Mouse (Mus musculus) lung, embryonic 14.5 days (tissue): ENCODE results near the gene Prrg1. TPM values are rescaled to one million over a fixed set of nuclear protein-coding genes. Genes with fewer than 3 reads are reported as not detected.

ENCODE experiments used
- ATAC-seq: fragments of 200-750 bp; cut with Nextera tagmentation; 2 replicates; pipeline ENCODE4 v1.8.0; 2017; ENCODE audit warnings: mild to moderate bottlenecking, moderate TSS enrichment, moderate library complexity; ENCODE audit not compliant: insufficient read depth
- DNase-seq: peaks from one replicate; pipeline ENCODE4 v3.0.0-alpha.2; 2015
- H3K27ac ChIP-seq: fragments of 300-500 bp; sonication (generic); 2 replicates; pipeline ENCODE4 v1.5.1; 2014; ENCODE audit warnings: low read depth, mild to moderate bottlenecking, moderate library complexity
- H3K27me3 ChIP-seq: fragments of 300-500 bp; sonication (generic); 2 replicates; pipeline ENCODE4 v1.6.1; 2014; ENCODE audit warnings: low read length, control low read depth; ENCODE audit not compliant: insufficient read depth
- H3K36me3 ChIP-seq: fragments of 300-500 bp; sonication (generic); 2 replicates; pipeline ENCODE4 v1.6.1; 2014; ENCODE audit warnings: control low read depth; ENCODE audit not compliant: insufficient read depth
- H3K4me1 ChIP-seq: fragments of 300-500 bp; sonication (generic); 2 replicates; pipeline ENCODE4 v1.6.1; 2014; ENCODE audit warnings: antibody characterized with exemption, control low read depth; ENCODE audit not compliant: insufficient read depth
- H3K4me2 ChIP-seq: fragments of 300-500 bp; sonication (generic); 2 replicates; pipeline ENCODE4 v1.6.1; 2014; ENCODE audit warnings: mild to moderate bottlenecking
- H3K4me3 ChIP-seq: fragments of 300-500 bp; sonication (generic); 2 replicates; pipeline ENCODE4 v1.5.1; 2014; ENCODE audit warnings: low read depth, low read length
- H3K9ac ChIP-seq: fragments of 300-500 bp; sonication (generic); 2 replicates; pipeline ENCODE4 v1.6.1; 2014
- H3K9me3 ChIP-seq: fragments of 300-500 bp; sonication (generic); 2 replicates; pipeline ENCODE4 v1.6.1; 2016; ENCODE audit warnings: low read depth, low read length, control low read depth
- CTCF ChIP-seq: IDR thresholded peaks from 2 replicates; pipeline ENCODE4 v1.5.1; 2016; ENCODE audit warnings: antibody characterized with exemption, low read depth
- WGBS: fragments of 180-500 bp; shearing (Covaris S2); extraction: QIAGEN DNeasy Blood & Tissue Kit; methylation state at CpG from one replicate; pipeline ENCODE4 v1.1.7; 2014; 5-methylcytosine and 5-hydroxymethylcytosine counted together
- polyA plus RNA-seq: library from polyadenylated mRNA; unstranded; fragments of >200 nt; fragmentation: Nextera tagmentation; extraction: Ambion mirVana; gene quantifications from 2 replicates; pipeline ENCODE4 v1.2.1, GENCODE M21; 2014

Prrg1 gene
- 14.7 and 15.7 TPM in 2 replicates for polyA plus RNA-seq

DNA sequence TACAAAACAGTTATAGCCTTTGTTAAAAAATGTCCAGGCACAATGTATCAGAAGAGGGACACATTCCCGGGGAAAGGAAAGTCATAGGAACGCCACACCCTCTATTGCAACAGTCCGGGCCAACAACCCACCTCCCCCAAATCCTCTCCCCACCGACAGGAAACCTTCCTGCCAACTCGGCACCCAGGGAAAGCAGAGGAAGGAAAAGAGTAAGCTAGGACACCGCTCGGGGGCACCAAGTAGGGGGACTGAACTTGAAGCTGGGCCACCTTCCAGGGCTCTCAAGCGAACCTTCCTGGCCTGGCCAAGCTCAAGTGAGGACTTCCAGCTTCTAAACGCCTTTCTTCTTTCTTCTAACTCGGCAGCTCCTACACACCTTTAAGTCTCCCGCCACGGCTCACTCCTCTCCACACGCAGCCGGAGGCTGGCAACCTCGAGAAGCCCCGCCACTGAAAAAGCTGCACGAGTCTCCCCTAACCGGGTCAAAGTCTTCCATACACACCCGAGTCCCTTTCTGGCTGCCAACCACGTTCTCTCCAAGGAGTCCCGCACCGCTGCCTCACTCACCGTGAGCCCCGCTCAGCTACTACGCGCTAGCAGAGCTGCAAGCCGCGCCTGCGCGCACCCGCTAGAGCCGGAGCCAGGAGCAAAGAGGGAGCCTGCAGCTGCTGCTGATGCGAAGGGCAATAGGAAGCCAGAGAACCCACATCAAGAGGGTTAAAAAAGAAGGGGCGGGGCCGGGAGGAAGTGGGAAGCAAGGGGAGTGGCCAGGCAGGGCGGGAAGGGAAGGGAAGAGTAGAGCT lies at the start of gene Prrg1:
TSS of gene Prrg1 (minus strand) at position 695 of the 803 bp plus-strand sequence.
- ATAC-seq (peak; percentile 98), DNase-seq (peak; percentile 82)
- Histone ChIP-seq H3K4me3 (peak within 1 kb of the TSS; percentile 50), H3K9ac (peak within 1 kb of the TSS; percentile 58), H3K9me3 (no peaks in the 10 kb centered on the region), H3K27me3 (no peaks in the 10 kb centered on the region), H3K27ac (peak within 1 kb of the TSS; percentile 91), H3K4me2 (peak within 1 kb of the TSS; percentile 50), H3K36me3 (no peaks in the 10 kb centered on the region), H3K4me1 (no peaks in the 10 kb centered on the region)
- WGBS, result 13% methylated on average over 36 of the region's 36 CpGs
- no peak for TF ChIP-seq CTCF

DNA sequence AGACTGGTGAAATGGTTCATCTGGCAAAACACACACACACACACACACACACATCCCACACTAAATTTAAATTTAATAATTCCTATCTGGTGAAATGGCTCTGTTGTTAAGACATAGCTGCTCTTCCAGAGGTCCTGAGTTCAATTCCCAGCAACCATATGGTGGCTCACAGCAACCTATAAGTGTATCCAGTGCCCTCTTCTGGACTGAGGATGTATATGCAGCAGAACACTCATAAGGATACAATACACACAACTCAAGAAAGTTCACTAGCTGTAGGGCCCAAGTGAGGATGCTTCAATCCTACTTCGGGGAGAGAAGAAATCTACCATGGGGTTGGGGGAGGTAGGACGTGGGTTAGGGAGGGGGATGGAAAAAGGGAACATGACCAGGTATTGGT lies 22.1 kb upstream of the Prrg1 start:
- Histone ChIP-seq H3K4me3 (no peak overlapping the region), H3K4me2 (no peak overlapping the region), H3K9me3 (no peaks in the 10 kb centered on the region), H3K36me3 (no peaks in the 10 kb centered on the region), H3K4me1 (no peaks in the 10 kb centered on the region), H3K9ac (no peak overlapping the region), H3K27me3 (no peaks in the 10 kb centered on the region), H3K27ac (no peak overlapping the region)
- DNase-seq (no peak), ATAC-seq (no peak)
- WGBS, result 56% methylated on average over 2 of the region's 2 CpGs
- TF ChIP-seq CTCF, result no peak

DNA sequence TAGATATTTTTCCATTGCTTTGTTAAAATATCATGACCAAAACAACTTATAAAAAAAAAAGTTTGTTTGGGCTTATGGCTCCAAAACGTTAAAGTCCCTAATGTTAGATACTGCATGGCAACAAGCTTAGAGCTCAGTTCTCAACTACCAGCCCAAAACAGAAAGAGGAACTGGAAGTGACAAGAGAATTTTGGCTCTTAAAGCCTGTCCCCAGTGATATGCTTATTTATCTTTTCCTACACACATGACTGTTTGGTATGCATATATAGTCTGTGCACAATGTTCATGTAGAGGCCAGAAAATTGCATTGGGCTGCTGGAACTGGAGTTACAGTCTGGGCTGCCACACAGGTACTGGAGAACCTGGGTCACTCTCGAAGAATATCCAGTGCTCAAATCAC lies 9.4 kb upstream of the Prrg1 start:
- Histone ChIP-seq H3K27me3 (no peaks in the 10 kb centered on the region), H3K4me1 (no peaks in the 10 kb centered on the region), H3K36me3 (no peaks in the 10 kb centered on the region), H3K27ac (no peak overlapping the region), H3K9me3 (no peaks in the 10 kb centered on the region), H3K4me2 (no peak overlapping the region), H3K9ac (no peak overlapping the region), H3K4me3 (no peak overlapping the region)
- no peak for DNase-seq
- WGBS, result 62% methylated on average over 2 of the region's 2 CpGs
- no peak for TF ChIP-seq CTCF
- ATAC-seq, result no peak

DNA sequence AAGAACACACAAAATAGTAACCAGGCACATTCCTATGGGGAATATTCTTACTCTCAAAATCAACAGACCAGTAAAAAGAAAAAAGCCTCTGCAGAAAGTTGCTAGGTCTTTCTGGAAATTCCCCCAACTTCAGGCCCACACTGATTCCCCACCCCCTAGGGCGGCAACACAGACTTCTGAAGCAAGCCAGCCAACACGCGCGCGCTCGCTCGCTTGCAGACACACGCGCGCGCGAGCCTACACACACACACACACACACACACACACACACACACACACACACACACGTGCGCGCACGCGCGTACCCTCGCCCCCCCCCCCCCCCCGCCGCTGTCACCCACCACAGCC lies 868 bp downstream of the Prrg1 start:
- ATAC-seq, result peak; percentile 66
- Histone ChIP-seq H3K27me3 (no peaks in the 10 kb centered on the region), H3K9me3 (no peaks in the 10 kb centered on the region), H3K36me3 (no peaks in the 10 kb centered on the region), H3K27ac (peak overlapping the region; percentile 91), H3K9ac (peak overlapping the region; percentile 58), H3K4me3 (peak overlapping the region; percentile 50), H3K4me2 (peak overlapping the region; percentile 50), H3K4me1 (no peaks in the 10 kb centered on the region)
- TF ChIP-seq CTCF, result no peak
- WGBS, result 21% methylated on average over 12 of the region's 21 CpGs
- DNase-seq, result peak; percentile 83

DNA sequence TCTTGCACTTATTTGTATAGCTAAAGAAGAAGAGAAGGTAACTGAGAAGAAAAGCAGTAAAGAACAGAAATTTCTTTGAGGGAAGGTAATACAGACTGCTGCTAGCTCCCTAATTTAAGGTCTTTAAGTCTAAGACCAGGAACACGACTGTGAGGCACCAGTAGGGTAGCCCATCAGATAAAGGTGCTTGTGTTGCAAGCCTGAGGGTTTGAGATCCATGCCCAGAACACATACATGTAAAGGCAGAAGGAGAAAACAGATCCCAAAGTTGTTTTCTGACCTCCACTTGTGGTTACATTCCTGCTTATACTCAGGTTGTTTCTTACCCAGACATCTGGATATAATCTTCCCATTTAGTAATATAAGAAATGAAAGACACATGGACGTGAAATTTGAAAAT lies 20.2 kb downstream of the Prrg1 start:
- no peaks in the 10 kb centered on the region for H3K36me3 ChIP-seq
- no peak overlapping the region for H3K4me3 ChIP-seq
- TF ChIP-seq CTCF, result no peak
- H3K4me1 ChIP-seq, result no peaks in the 10 kb centered on the region
- ATAC-seq, result no peak
- H3K9ac ChIP-seq, result no peak overlapping the region
- no peak overlapping the region for H3K4me2 ChIP-seq
- H3K9me3 ChIP-seq, result no peaks in the 10 kb centered on the region
- DNase-seq, result no peak
- H3K27me3 ChIP-seq, result no peaks in the 10 kb centered on the region
- no peak overlapping the region for H3K27ac ChIP-seq
- 63% methylated on average over 2 of the region's 2 CpGs for WGBS

DNA sequence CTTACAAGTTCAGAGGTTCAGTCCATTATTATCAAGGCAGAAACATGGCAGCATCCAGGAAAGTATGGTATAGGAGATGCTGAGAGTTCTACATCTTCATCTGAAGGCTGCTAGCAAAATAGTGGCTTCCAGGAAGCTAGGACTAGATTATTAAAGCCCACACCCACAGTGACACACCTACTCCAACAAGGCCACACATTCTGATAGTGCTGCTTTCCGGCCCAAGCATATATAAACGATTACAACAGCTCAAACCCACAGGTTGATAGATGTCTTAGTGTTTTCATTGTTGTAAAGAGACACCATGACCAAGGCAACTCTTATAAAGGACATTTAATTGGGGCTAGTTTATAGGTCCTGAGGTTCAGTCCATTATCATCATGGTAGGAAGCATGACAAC lies 30.3 kb downstream of the Prrg1 start:
- WGBS, result 93% methylated on average over 2 of the region's 2 CpGs
- H3K27me3 ChIP-seq, result no peaks in the 10 kb centered on the region
- no peak for DNase-seq

DNA sequence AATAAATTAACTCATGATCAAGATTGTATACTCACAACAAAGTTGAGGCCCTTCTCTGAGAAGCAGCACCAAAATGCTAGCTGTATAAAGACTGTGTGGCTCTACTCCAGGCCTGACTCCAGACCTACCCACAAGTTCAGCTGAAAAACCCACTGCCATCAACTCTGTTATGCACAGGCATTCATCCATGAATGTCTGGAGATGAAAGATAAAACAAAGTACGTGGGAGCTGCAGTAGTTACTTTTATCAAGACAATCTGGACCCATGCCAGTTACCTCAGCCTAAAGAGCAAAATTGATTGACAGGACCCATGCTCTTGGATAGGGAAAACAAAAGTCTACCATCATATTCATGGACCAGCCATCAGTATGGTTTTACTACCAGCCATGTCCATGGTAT lies 31.0 kb downstream of the Prrg1 start:
- H3K4me2 ChIP-seq, result no peak overlapping the region
- no peak overlapping the region for H3K4me3 ChIP-seq
- ATAC-seq, result no peak
- no peak for DNase-seq
- no peak overlapping the region for H3K27ac ChIP-seq
- H3K36me3 ChIP-seq, result no peaks in the 10 kb centered on the region
- no peaks in the 10 kb centered on the region for H3K4me1 ChIP-seq
- no peak overlapping the region for H3K9ac ChIP-seq
- no peaks in the 10 kb centered on the region for H3K27me3 ChIP-seq
- no peak for TF ChIP-seq CTCF
- whole genome bisulfite sequencing, result 67% methylated on average over 1 of the region's 1 CpGs
- no peaks in the 10 kb centered on the region for H3K9me3 ChIP-seq

More for the DNA sequence above, 30.3 kb downstream of the Prrg1 start:
- H3K4me1 ChIP-seq, result no peaks in the 10 kb centered on the region
- H3K9ac ChIP-seq, result no peak overlapping the region
- H3K9me3 ChIP-seq, result no peaks in the 10 kb centered on the region
- no peak overlapping the region for H3K4me2 ChIP-seq
- H3K27ac ChIP-seq, result no peak overlapping the region
- H3K4me3 ChIP-seq, result no peak overlapping the region
- TF ChIP-seq CTCF, result no peak
- no peak for ATAC-seq
- no peaks in the 10 kb centered on the region for H3K36me3 ChIP-seq
